Mouse (Mus musculus) liver, embryonic 16.5 days (tissue): ENCODE measurements at regions not wholly inside any gene's neighbourhood (a gene's known extent, or its start where the extent isn't known, plus 50 kb on each side); places are given as distances from the start of the nearest gene placed in this dataset.

Experiments used
- ATAC-seq: fragments of 200-750 bp; cut with Nextera tagmentation; 2 replicates; pipeline ENCODE4 v1.8.0; 2017; ENCODE audit warnings: low read depth, mild to moderate bottlenecking, moderate number of reproducible peaks, moderate library complexity
- H3K27ac ChIP-seq: fragments of 300-500 bp; sonication (generic); 2 replicates; pipeline ENCODE4 v1.5.1; 2014; ENCODE audit warnings: mild to moderate bottlenecking, low read length
- H3K27me3 ChIP-seq: fragments of 300-500 bp; sonication (generic); 2 replicates; pipeline ENCODE4 v1.6.1; 2014; ENCODE audit warnings: low read depth, low read length, mixed read lengths; ENCODE audit not compliant: control insufficient read depth, insufficient read depth
- H3K36me3 ChIP-seq: fragments of 300-500 bp; sonication (generic); 2 replicates; pipeline ENCODE4 v1.6.1; 2014; ENCODE audit warnings: mild to moderate bottlenecking; ENCODE audit not compliant: control insufficient read depth, insufficient read depth
- H3K4me1 ChIP-seq: fragments of 300-500 bp; sonication (generic); 2 replicates; pipeline ENCODE4 v1.6.1; 2014; ENCODE audit warnings: low read depth, low read length, mixed read lengths; ENCODE audit not compliant: control insufficient read depth
- H3K4me2 ChIP-seq: fragments of 300-500 bp; sonication (generic); 2 replicates; pipeline ENCODE4 v1.6.1; 2014; ENCODE audit warnings: low read depth, low read length, mixed read lengths
- H3K4me3 ChIP-seq: fragments of 300-500 bp; sonication (generic); 2 replicates; pipeline ENCODE4 v1.5.1; 2014; ENCODE audit warnings: low read depth, mild to moderate bottlenecking, low read length
- H3K9ac ChIP-seq: fragments of 300-500 bp; sonication (generic); 2 replicates; pipeline ENCODE4 v1.6.1; 2014; ENCODE audit warnings: low read depth, low read length
- H3K9me3 ChIP-seq: fragments of 300-500 bp; sonication (generic); replicated peaks from 2 replicates; pipeline ENCODE4 v1.6.1; 2016; ENCODE audit warnings: low read length; ENCODE audit not compliant: control insufficient read depth
- WGBS: fragments of 180-500 bp; shearing (Covaris S2); extraction: QIAGEN DNeasy Blood & Tissue Kit; methylation state at CpG from one replicate; pipeline ENCODE4 v1.1.7; 2014; ENCODE audit not compliant: insufficient replicate concordance; 5-methylcytosine and 5-hydroxymethylcytosine counted together

GRCm38 (mm10) chr11:26285682-26286081 lies 75.1 kb upstream of the 5730522E02Rik start:
- no peaks in the 10 kb centered on the region for H3K4me1 ChIP-seq
- peak; percentile 80 for ATAC-seq
- H3K9me3 ChIP-seq = no peaks in the 10 kb centered on the region
- H3K36me3 ChIP-seq = no peaks in the 10 kb centered on the region
- no peak overlapping the region for H3K4me2 ChIP-seq
- 34% methylated on average over 2 of the region's 2 CpGs for WGBS
- no peak overlapping the region for H3K27ac ChIP-seq
- no peak overlapping the region for H3K9ac ChIP-seq
- H3K4me3 ChIP-seq = no peak overlapping the region
- H3K27me3 ChIP-seq = no peaks in the 10 kb centered on the region

- H3K9me3 ChIP-seq = no peaks in the 10 kb centered on the region
- H3K27me3 ChIP-seq = no peaks in the 10 kb centered on the region
- no peak overlapping the region for H3K4me3 ChIP-seq
- ATAC-seq = no peak
- H3K4me1 ChIP-seq = no peaks in the 10 kb centered on the region
- no peaks in the 10 kb centered on the region for H3K36me3 ChIP-seq
- H3K27ac ChIP-seq = no peak overlapping the region
- no peak overlapping the region for H3K4me2 ChIP-seq
- no peak overlapping the region for H3K9ac ChIP-seq
These were observed 86.7 kb upstream of the Fancl start for GRCm38 (mm10) chr11:26299268-26299667.

- H3K4me2 ChIP-seq = no peak overlapping the region
- no peak for ATAC-seq
- H3K27me3 ChIP-seq = no peaks in the 10 kb centered on the region
- H3K9ac ChIP-seq = no peak overlapping the region
- no peak overlapping the region for H3K4me3 ChIP-seq
- no peaks in the 10 kb centered on the region for H3K36me3 ChIP-seq
- H3K9me3 ChIP-seq = no peaks in the 10 kb centered on the region
- no peak overlapping the region for H3K27ac ChIP-seq
- H3K4me1 ChIP-seq = no peaks in the 10 kb centered on the region
- 45% methylated on average over 4 of the region's 4 CpGs for WGBS
These were observed 78.4 kb upstream of the Fancl start for GRCm38 (mm10) chr11:26307564-26307963.

- H3K4me3 ChIP-seq = no peak overlapping the region
- WGBS = 49% methylated on average over 4 of the region's 4 CpGs
- no peak overlapping the region for H3K4me2 ChIP-seq
- no peaks in the 10 kb centered on the region for H3K36me3 ChIP-seq
- no peaks in the 10 kb centered on the region for H3K9me3 ChIP-seq
- H3K4me1 ChIP-seq = no peaks in the 10 kb centered on the region
- no peak overlapping the region for H3K9ac ChIP-seq
- no peak for ATAC-seq
- no peaks in the 10 kb centered on the region for H3K27me3 ChIP-seq
- H3K27ac ChIP-seq = no peak overlapping the region
These were observed 54.7 kb upstream of the Fancl start for GRCm38 (mm10) chr11:26331238-26331637.
